Mouse (Mus musculus): ENCODE measurements at regions not wholly inside any gene's neighbourhood (a gene's known extent, or its start where the extent isn't known, plus 50 kb on each side); places are given as distances from the start of the nearest gene placed in this dataset.
"Not testable (repeated sequence)": the region's sequence is repeated elsewhere in the genome, so short reads cannot be mapped to it uniquely, and the experiment has no call there.

GRCm38 (mm10) chr19:54099292-54099691 lies 55.3 kb downstream of the Adra2a start:
- DNase-seq (ENCODE audit: low spot score in 2 of 2) = no peak

- DNase-seq (ENCODE audit: low spot score in 2 of 2) = no peak
Measured at GRCm38 (mm10) chr19:54099769-54100168, 55.8 kb downstream of the Adra2a start.

GRCm38 (mm10) chr19:54106571-54106970 lies 62.6 kb downstream of the Adra2a start:
- no peak for DNase-seq (ENCODE audit: low spot score in 2 of 2)

- DNase-seq (ENCODE audit: low spot score in 2 of 2) = no peak
Measured at GRCm38 (mm10) chr19:54107103-54107821, 63.3 kb downstream of the Adra2a start.

- no peak for DNase-seq (ENCODE audit: low spot score in 2 of 2)
Measured at GRCm38 (mm10) chr19:54110080-54110479, 66.1 kb downstream of the Adra2a start.

GRCm38 (mm10) chr19:54112691-54113090 lies 68.7 kb downstream of the Adra2a start:
- DNase-seq (ENCODE audit: low spot score in 2 of 2) = no peak

- DNase-seq (ENCODE audit: low spot score in 2 of 2) = no peak
Measured at GRCm38 (mm10) chr19:54113421-54113820, 69.5 kb downstream of the Adra2a start.

GRCm38 (mm10) chr19:54114588-54115317 lies 70.8 kb downstream of the Adra2a start:
- peak in 1 of 2 experiments; percentile 12 for DNase-seq (ENCODE audit: low spot score in 2 of 2)

- DNase-seq (ENCODE audit: low spot score in 2 of 2) = no peak
Measured at GRCm38 (mm10) chr19:54115335-54115734, 71.4 kb downstream of the Adra2a start.

- no peak for DNase-seq (ENCODE audit: low spot score in 2 of 2)
Measured at GRCm38 (mm10) chr19:54116829-54117228, 72.9 kb downstream of the Adra2a start.

- no peak for DNase-seq (ENCODE audit: low spot score in 2 of 2)
Measured at GRCm38 (mm10) chr19:54117676-54118075, 73.7 kb downstream of the Adra2a start.

GRCm38 (mm10) chr19:54123586-54123985 lies 79.6 kb downstream of the Adra2a start:
- no peak for DNase-seq (ENCODE audit: low spot score in 2 of 2)

GRCm38 (mm10) chr19:54151766-54152165 lies 107.8 kb downstream of the Adra2a start:
- DNase-seq (ENCODE audit: low spot score in 2 of 2) = not testable (repeated sequence)

GRCm38 (mm10) chr19:54154400-54154799 lies 110.4 kb downstream of the Adra2a start:
- no peak for DNase-seq (ENCODE audit: low spot score in 2 of 2)

GRCm38 (mm10) chr19:54170361-54170760 lies 126.4 kb downstream of the Adra2a start:
- DNase-seq (ENCODE audit: low spot score in 2 of 2) = no peak

GRCm38 (mm10) chr19:54174090-54175055 lies 130.4 kb downstream of the Adra2a start:
- peak in 1 of 2 experiments; percentile 22 for DNase-seq (ENCODE audit: low spot score in 2 of 2)

- DNase-seq (ENCODE audit: low spot score in 2 of 2) = no peak
Measured at GRCm38 (mm10) chr19:54175766-54176165, 131.8 kb downstream of the Adra2a start.

GRCm38 (mm10) chr19:54177491-54177890 lies 133.5 kb downstream of the Adra2a start:
- peak in 1 of 2 experiments; percentile 42 for DNase-seq (ENCODE audit: low spot score in 2 of 2)

GRCm38 (mm10) chr19:54200407-54200806 lies 156.5 kb downstream of the Adra2a start:
- DNase-seq (ENCODE audit: low spot score in 2 of 2) = no peak

- peak in 1 of 2 experiments; percentile 25 for DNase-seq (ENCODE audit: low spot score in 2 of 2)
Measured at GRCm38 (mm10) chr19:54202456-54202855, 158.5 kb downstream of the Adra2a start.

GRCm38 (mm10) chr19:54206819-54207218 lies 162.9 kb downstream of the Adra2a start:
- DNase-seq (ENCODE audit: low spot score in 2 of 2) = no peak

GRCm38 (mm10) chr19:54212169-54212568 lies 168.2 kb downstream of the Adra2a start:
- no peak for DNase-seq (ENCODE audit: low spot score in 2 of 2)
